Mouse (Mus musculus): ENCODE measurements around the gene Brix1.

GRCm38 (mm10) chr15:10486365-10486839, 655 bp upstream of the Brix1 start:
- TF ChIP-seq CTCF (IDR thresholded peaks at IDR 0.05; ENCODE audit: insufficient read depth, low read length) (no peak), POLR2A (IDR thresholded peaks at IDR 0.05; ENCODE audit: borderline replicate concordance, extremely low read depth, low read depth, low read length) (no peak)

Measured in lung, adult 2 months (tissue).